Mouse (Mus musculus) ovary, postnatal 10 days (tissue): ENCODE measurements around the gene Hist1h2bb.
"Not testable (repeated sequence)": the region's sequence is repeated elsewhere in the genome, so short reads cannot be mapped to it uniquely, and the experiment has no call there.

Experiments used
- DNase-seq: peaks from one replicate; pipeline ENCODE4 v3.0.0; 2022; ENCODE audit warnings: low spot score

Gene Hist1h2bb

GRCm38 (mm10) chr13:23746201-23747080 is at the start of gene Hist1h2bb:
Hist1h2bb (plus strand) TSS chr13:23746734.
- DNase-seq, result peak; percentile 66

- no peak for DNase-seq
Observed at GRCm38 (mm10) chr13:23697491-23698299, 48.8 kb upstream of the Hist1h2bb start.

GRCm38 (mm10) chr13:23698300-23698693 is 48.2 kb upstream of the Hist1h2bb start, which contains the start of gene Hist1h4c:
Hist1h4c (minus strand) TSS chr13:23698454.
- peak; percentile 100 for DNase-seq

GRCm38 (mm10) chr13:23698996-23699395 is 47.5 kb upstream of the Hist1h2bb start:
- no peak for DNase-seq

- DNase-seq, result no peak
Observed at GRCm38 (mm10) chr13:23699767-23700166, 46.8 kb upstream of the Hist1h2bb start.

GRCm38 (mm10) chr13:23700786-23701520 is 45.6 kb upstream of the Hist1h2bb start:
- no peak for DNase-seq

GRCm38 (mm10) chr13:23702220-23702619 is 44.3 kb upstream of the Hist1h2bb start:
- no peak for DNase-seq

GRCm38 (mm10) chr13:23702801-23703200 is 43.7 kb upstream of the Hist1h2bb start:
- not testable (repeated sequence) for DNase-seq

- no peak for DNase-seq
Observed at GRCm38 (mm10) chr13:23705751-23706356, 40.7 kb upstream of the Hist1h2bb start.

- DNase-seq, result no peak
Observed at GRCm38 (mm10) chr13:23706771-23707170, 39.8 kb upstream of the Hist1h2bb start.

- DNase-seq, result no peak
Observed at GRCm38 (mm10) chr13:23708041-23708440, 38.5 kb upstream of the Hist1h2bb start.

GRCm38 (mm10) chr13:23708654-23709053 is 37.9 kb upstream of the Hist1h2bb start:
- DNase-seq, result no peak

- DNase-seq, result no peak
Observed at GRCm38 (mm10) chr13:23709714-23710373, 36.7 kb upstream of the Hist1h2bb start.

GRCm38 (mm10) chr13:23710374-23711089 is 36.0 kb upstream of the Hist1h2bb start, which contains the start of gene Hfe:
Hfe (minus strand) TSS chr13:23710854.
- peak; percentile 28 for DNase-seq

- DNase-seq, result no peak
Observed at GRCm38 (mm10) chr13:23716261-23717042, 30.1 kb upstream of the Hist1h2bb start.

- DNase-seq, result no peak
Observed at GRCm38 (mm10) chr13:23717176-23717575, 29.4 kb upstream of the Hist1h2bb start.

GRCm38 (mm10) chr13:23717593-23718245 is 28.8 kb upstream of the Hist1h2bb start:
- DNase-seq, result not testable (repeated sequence)

- DNase-seq, result no peak
Observed at GRCm38 (mm10) chr13:23724239-23724638, 22.3 kb upstream of the Hist1h2bb start.

- DNase-seq, result no peak
Observed at GRCm38 (mm10) chr13:23725213-23725612, 21.3 kb upstream of the Hist1h2bb start.
